Mouse (Mus musculus) limb, embryonic 13.5 days (tissue): ENCODE measurements at regions not wholly inside any gene's neighbourhood (a gene's known extent, or its start where the extent isn't known, plus 50 kb on each side); places are given as distances from the start of the nearest gene placed in this dataset.

Experiments used
- ATAC-seq: fragments of 200-750 bp; cut with Nextera tagmentation; 2 replicates; pipeline ENCODE4 v1.8.0; 2017; ENCODE audit warnings: low read depth, moderate number of reproducible peaks, moderate TSS enrichment; ENCODE audit not compliant: low FRiP score
- H3K27ac ChIP-seq: fragments of 300-500 bp; sonication (generic); 2 replicates; pipeline ENCODE4 v1.5.1; 2015; ENCODE audit warnings: inconsistent platforms, mild to moderate bottlenecking, moderate library complexity
- H3K27me3 ChIP-seq: fragments of 300-500 bp; sonication (generic); 2 replicates; pipeline ENCODE4 v1.6.1; 2015; ENCODE audit warnings: mild to moderate bottlenecking, inconsistent platforms
- H3K36me3 ChIP-seq: fragments of 300-500 bp; sonication (generic); 2 replicates; pipeline ENCODE4 v1.6.1; 2015; ENCODE audit warnings: inconsistent platforms, mild to moderate bottlenecking, moderate library complexity
- H3K4me1 ChIP-seq: fragments of 300-500 bp; sonication (generic); 2 replicates; pipeline ENCODE4 v1.6.1; 2015; ENCODE audit warnings: inconsistent platforms
- H3K4me2 ChIP-seq: fragments of 300-500 bp; sonication (generic); replicated peaks from 2 replicates; pipeline ENCODE4 v1.6.1; 2015; ENCODE audit warnings: inconsistent platforms, mild to moderate bottlenecking, moderate library complexity
- H3K4me3 ChIP-seq: fragments of 300-500 bp; sonication (generic); 2 replicates; pipeline ENCODE4 v1.5.1; 2015; ENCODE audit warnings: moderate library complexity, mild to moderate bottlenecking, inconsistent platforms
- H3K9ac ChIP-seq: fragments of 300-500 bp; sonication (generic); 2 replicates; pipeline ENCODE4 v1.6.1; 2015; ENCODE audit warnings: mild to moderate bottlenecking, inconsistent platforms
- H3K9me3 ChIP-seq: fragments of 300-500 bp; sonication (generic); 2 replicates; pipeline ENCODE4 v1.6.1; 2016; ENCODE audit warnings: inconsistent platforms
- WGBS: fragments of 180-500 bp; shearing (Covaris S2); methylation state at CpG from one replicate; pipeline ENCODE4 v1.1.7; 2015; 5-methylcytosine and 5-hydroxymethylcytosine counted together

DNA sequence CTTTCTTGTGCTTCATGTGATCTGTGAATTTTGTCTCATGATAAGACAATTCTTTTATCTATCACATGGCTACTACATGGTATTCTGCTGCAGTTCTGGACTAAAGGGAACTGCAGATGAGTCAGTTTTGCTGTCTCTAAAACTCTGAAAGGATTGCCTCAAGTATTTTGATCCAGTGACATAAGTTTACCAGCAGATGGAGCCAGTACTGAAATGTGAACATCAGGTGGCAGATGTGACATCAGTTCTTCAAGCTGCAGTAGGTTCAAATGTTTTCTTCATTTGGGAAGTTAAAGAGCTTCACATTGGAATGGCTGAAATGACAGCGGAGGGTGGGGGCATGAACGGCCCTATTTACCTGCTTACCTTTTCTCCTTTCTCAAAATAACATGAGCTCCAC lies 170.0 kb upstream of the Ift57 start:
- Histone ChIP-seq H3K27ac (no peak overlapping the region), H3K9me3 (no peaks in the 10 kb centered on the region), H3K27me3 (no peaks in the 10 kb centered on the region), H3K4me1 (no peaks in the 10 kb centered on the region), H3K36me3 (no peaks in the 10 kb centered on the region), H3K4me2 (no peak overlapping the region), H3K4me3 (no peak overlapping the region), H3K9ac (no peak overlapping the region)
- WGBS = 65% methylated on average over 2 of the region's 2 CpGs
- no peak for ATAC-seq

DNA sequence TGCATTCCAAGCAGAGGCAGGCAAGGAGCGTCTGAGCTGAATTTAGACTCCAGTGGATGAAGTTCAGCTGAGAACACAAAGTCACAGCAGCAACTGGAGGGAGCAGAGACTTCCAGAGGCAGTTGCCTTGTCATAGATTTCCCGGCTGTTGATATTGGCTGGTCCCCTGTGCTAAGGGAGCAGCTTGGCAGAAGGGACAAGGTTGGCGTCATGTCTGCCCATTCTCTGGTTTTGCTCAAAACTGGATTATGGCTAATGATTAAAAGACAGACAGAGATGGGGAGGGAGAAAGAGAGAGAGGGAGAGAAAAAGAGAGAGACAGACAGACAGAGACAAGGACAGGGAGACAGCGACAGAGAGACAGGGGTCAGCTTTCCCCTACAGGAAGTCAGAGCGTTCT lies 169.0 kb upstream of the Ift57 start:
- no peak for ATAC-seq
- Histone ChIP-seq H3K4me2 (no peak overlapping the region), H3K27me3 (no peaks in the 10 kb centered on the region), H3K4me3 (no peak overlapping the region), H3K36me3 (no peaks in the 10 kb centered on the region), H3K4me1 (no peaks in the 10 kb centered on the region), H3K9me3 (no peaks in the 10 kb centered on the region), H3K9ac (no peak overlapping the region), H3K27ac (no peak overlapping the region)
- WGBS = 84% methylated on average over 5 of the region's 5 CpGs

DNA sequence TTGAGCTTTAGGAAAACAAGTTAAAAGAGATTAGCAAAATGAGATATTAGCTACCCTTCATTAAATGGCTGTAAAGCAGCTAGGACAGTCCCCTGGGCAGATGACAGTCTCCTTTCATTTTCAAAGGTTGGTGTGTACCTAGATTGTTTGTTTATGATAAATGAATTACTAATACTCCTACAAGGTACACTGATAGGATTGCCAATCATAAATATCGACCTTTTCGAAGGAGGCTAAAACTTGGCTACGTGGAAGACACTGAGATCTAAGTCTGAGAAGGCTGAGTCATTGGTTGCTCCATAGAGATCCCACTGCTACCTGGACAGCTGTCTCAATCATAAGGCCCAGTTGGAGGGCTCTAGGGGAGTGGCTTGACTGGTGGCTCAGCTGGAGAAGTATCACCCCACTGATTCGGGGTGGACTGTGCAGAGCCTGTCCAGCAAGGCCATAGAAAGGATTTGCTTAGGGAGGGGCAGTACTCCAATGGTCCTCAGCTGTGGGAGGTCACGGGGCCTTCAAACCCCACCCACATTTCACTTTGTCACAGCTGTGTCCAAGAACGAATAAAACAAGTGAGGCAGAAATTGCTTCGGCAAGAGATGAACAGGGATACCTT lies 166.9 kb upstream of the Ift57 start:
- Histone ChIP-seq H3K36me3 (no peaks in the 10 kb centered on the region), H3K9ac (no peak overlapping the region), H3K9me3 (no peaks in the 10 kb centered on the region), H3K4me2 (no peak overlapping the region), H3K4me3 (no peak overlapping the region), H3K27ac (no peak overlapping the region), H3K27me3 (no peaks in the 10 kb centered on the region), H3K4me1 (no peaks in the 10 kb centered on the region)
- ATAC-seq = no peak
- WGBS = 86% methylated on average over 7 of the region's 7 CpGs

DNA sequence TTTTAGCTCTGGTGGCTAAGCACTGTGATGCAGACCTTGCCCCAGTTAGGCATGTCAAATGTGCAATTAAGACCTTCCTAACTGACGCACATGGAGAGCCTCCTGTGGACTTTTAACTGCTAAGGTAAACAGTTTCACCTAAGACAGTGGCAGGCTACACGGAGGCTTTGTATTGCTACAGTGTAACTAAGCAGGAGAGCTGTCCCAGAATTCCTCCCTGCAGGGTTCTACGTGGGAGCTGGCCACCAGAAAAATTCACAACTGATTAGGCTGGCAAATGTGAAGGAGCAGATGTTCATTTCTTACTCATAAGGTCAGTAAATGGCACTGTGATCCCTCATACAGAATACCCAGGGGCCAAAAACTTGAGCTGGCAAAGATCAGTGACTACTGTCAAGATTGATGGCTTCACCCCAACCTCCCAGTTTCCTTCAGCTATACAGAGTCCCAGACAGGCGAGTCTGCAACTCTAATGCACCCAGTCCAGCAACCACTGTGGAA lies 165.5 kb upstream of the Ift57 start:
- Histone ChIP-seq H3K9ac (no peak overlapping the region), H3K27me3 (no peaks in the 10 kb centered on the region), H3K4me3 (no peak overlapping the region), H3K4me1 (no peaks in the 10 kb centered on the region), H3K27ac (no peak overlapping the region), H3K36me3 (no peaks in the 10 kb centered on the region), H3K9me3 (no peaks in the 10 kb centered on the region), H3K4me2 (0 out of 2 replicates have a peak overlapping the region, but pooled peaks have one; percentile 12)
- no peak; the same call in 1 of the 2 replicates for ATAC-seq
- 21% methylated on average over 4 of the region's 4 CpGs for WGBS

DNA sequence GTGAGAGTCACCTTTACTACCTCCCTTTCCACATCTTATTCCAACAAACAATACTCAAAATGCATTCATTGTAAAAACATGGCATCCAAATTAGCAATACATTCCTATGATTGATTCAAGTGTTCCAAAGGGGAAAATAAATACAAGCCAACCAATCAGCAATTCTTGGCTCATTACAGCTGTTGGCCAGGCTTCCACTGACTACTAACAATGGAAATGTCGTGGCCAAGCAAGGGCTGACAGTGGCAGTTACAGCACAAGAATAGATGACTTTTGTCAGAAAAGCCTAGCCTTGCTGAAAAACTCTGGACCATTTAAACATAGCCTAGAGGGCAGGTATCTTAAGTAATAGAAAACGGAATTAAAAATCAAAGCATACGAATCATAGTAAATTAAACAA lies 148.8 kb upstream of the Ift57 start:
- Histone ChIP-seq H3K27ac (no peak overlapping the region), H3K36me3 (no peaks in the 10 kb centered on the region), H3K4me2 (no peak overlapping the region), H3K4me1 (no peaks in the 10 kb centered on the region), H3K27me3 (no peaks in the 10 kb centered on the region), H3K9me3 (no peaks in the 10 kb centered on the region), H3K4me3 (no peak overlapping the region), H3K9ac (no peak overlapping the region)
- ATAC-seq = no peak
- WGBS = 65% methylated on average over 3 of the region's 3 CpGs

DNA sequence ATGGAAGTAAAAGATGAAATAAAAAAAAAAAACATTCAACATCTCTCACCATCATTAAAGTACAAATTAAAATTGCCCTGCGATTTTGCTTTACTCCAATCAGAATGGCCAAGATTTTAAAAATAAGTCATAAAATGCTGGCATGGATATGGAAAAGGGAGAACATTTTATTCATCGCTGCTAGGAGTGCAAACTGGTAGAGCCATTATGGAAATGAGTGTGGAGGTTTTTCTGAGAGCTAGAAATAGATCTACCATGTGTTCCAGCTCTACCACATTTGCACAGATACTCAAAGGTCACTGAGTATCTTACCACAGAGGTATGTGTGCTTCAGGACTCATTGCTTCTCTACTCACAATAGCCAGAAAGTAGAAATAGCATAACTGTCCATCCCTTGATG lies 129.0 kb upstream of the Ift57 start:
- WGBS = 92% methylated on average over 2 of the region's 2 CpGs
- H3K4me2 ChIP-seq = no peak overlapping the region

DNA sequence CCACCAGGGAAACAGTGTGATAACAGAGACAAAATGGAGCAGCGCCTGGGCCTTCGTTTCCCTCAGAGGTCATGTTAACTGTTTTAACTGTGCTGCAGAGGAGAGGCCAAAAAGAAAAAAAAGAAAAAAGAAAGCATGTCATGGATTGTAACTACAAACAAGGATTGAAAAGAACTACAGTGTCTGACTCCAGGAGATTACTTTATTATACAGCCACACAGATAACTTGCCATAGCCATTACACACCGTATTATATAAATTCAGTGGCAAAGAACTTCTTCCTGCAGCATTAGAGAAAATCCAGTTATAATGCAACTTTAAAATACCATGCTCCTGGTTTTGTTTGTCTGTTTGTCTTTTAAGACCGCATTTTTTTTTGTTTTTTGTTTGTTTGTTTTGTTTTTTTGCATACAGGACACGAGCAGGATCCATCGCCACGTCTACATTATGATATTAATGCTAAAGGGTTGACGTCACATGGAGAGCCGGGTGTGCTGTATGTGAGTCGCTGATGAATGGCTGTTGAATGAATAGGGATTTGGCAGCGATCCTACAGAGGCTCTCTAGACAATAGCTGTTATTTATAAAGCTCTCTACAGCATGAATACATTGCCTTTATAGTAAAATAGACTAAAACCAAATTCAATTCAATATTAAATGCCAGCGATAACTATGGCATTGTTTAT lies 126.4 kb upstream of the Ift57 start:
- no peak for ATAC-seq
- no peaks in the 10 kb centered on the region for H3K36me3 ChIP-seq
- no peak overlapping the region for H3K4me3 ChIP-seq
- H3K27ac ChIP-seq = no peak overlapping the region
- H3K9ac ChIP-seq = no peak overlapping the region
- WGBS = 80% methylated on average over 12 of the region's 12 CpGs
- no peaks in the 10 kb centered on the region for H3K27me3 ChIP-seq
- H3K4me1 ChIP-seq = no peaks in the 10 kb centered on the region
- H3K4me2 ChIP-seq = no peak overlapping the region
- H3K9me3 ChIP-seq = no peaks in the 10 kb centered on the region

More for the DNA sequence above, 129.0 kb upstream of the Ift57 start:
- Histone ChIP-seq H3K4me1 (no peaks in the 10 kb centered on the region), H3K27me3 (no peaks in the 10 kb centered on the region), H3K27ac (no peak overlapping the region), H3K9ac (no peak overlapping the region), H3K9me3 (no peaks in the 10 kb centered on the region), H3K4me3 (no peak overlapping the region), H3K36me3 (no peaks in the 10 kb centered on the region)
- no peak for ATAC-seq

DNA sequence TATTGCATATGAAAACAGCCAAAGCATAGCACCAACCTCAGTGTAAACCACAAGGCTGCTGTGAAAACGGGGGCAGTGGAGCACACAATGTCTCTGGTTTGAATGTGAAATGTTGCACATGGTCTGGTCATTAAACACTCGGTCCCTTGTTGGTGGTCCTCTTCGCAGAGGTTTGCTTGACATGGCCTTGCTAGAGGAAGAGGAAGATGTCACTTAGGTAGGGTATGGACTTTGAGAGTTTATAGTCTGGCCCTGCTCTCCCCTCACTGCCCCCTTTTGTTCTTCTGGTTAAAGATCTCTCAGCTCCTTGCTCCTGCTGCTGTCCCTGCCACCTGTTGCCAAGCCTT lies 125.9 kb upstream of the Ift57 start:
- H3K9ac ChIP-seq = no peak overlapping the region
- ATAC-seq = no peak
- no peak overlapping the region for H3K4me2 ChIP-seq
- H3K4me3 ChIP-seq = no peak overlapping the region
- no peak overlapping the region for H3K27ac ChIP-seq
- no peaks in the 10 kb centered on the region for H3K4me1 ChIP-seq
- no peaks in the 10 kb centered on the region for H3K9me3 ChIP-seq
- no peaks in the 10 kb centered on the region for H3K27me3 ChIP-seq
- no peaks in the 10 kb centered on the region for H3K36me3 ChIP-seq
- 87% methylated on average over 3 of the region's 3 CpGs for WGBS

DNA sequence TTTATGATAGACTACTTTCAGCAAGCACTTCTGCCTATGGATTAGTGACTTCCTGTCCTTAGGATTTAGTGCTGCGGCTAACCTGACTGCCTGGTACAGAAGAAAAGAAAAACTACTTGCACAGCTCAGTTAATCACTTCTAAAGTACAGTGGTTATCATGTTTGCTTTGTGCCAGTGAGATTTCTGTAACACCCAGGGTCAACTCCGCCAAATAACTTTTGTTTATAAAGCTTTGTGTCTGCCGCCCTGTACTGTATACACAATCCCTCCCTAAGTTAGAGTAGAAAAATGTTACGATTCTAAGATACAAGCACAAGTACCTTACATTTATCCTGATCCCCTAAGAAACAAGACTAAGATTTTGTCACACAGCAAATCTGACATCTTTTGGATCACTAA lies 120.1 kb upstream of the Ift57 start:
- H3K9ac ChIP-seq = no peak overlapping the region
- H3K4me1 ChIP-seq = no peaks in the 10 kb centered on the region
- H3K4me2 ChIP-seq = no peak overlapping the region
- H3K36me3 ChIP-seq = no peaks in the 10 kb centered on the region
- no peak for ATAC-seq
- H3K27me3 ChIP-seq = no peaks in the 10 kb centered on the region
- no peaks in the 10 kb centered on the region for H3K9me3 ChIP-seq
- no peak overlapping the region for H3K4me3 ChIP-seq
- no peak overlapping the region for H3K27ac ChIP-seq
- WGBS = 85% methylated on average over 4 of the region's 4 CpGs

DNA sequence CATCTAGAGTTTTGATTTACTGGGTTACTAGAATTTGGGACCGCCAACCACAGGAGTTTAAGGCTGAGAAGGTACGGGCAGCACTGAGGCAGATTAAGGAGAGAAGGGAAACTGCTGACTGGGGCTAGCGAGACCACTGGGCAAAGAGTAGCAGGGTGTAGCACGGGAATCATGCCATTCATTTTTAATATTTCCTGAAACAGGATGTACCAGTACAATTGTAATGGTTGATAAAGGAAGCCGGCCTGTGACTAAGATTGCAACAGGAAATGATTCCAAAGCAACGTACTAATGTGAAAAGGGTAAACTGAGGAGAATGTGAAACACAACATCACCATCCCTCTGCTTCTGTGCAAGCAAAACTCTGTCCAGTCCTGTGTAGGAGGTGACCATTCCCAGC lies 118.3 kb upstream of the Ift57 start:
- Histone ChIP-seq H3K4me1 (no peaks in the 10 kb centered on the region), H3K36me3 (no peaks in the 10 kb centered on the region), H3K4me2 (no peak overlapping the region), H3K9me3 (no peaks in the 10 kb centered on the region), H3K4me3 (no peak overlapping the region), H3K9ac (no peak overlapping the region), H3K27ac (no peak overlapping the region), H3K27me3 (no peaks in the 10 kb centered on the region)
- ATAC-seq = no peak
- 85% methylated on average over 6 of the region's 6 CpGs for WGBS

DNA sequence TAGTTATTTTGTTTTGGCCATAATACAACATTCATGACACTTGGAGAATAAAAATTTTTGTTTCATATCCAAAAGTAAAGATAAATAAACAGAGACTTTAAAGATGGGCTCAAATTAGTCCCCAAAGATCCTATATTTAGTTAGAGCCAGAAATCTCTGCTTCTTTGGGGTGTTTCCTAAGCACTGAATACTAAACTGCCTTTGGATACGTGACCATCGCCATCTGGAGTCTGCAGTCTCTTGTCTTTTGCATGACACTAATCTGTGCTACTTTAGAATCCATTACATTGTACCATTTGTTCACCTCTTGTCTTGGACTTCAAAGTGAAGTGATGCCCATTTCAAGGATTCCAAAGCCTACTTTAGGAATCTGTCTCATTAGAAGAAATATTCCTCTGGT lies 92.5 kb upstream of the Ift57 start:
- ATAC-seq = no peak
- H3K27ac ChIP-seq = no peak overlapping the region
- H3K36me3 ChIP-seq = no peaks in the 10 kb centered on the region
- no peak overlapping the region for H3K4me2 ChIP-seq
- no peak overlapping the region for H3K4me3 ChIP-seq
- 93% methylated on average over 2 of the region's 2 CpGs for WGBS
- H3K27me3 ChIP-seq = no peaks in the 10 kb centered on the region
- H3K9me3 ChIP-seq = no peaks in the 10 kb centered on the region
- H3K4me1 ChIP-seq = no peaks in the 10 kb centered on the region
- H3K9ac ChIP-seq = no peak overlapping the region

DNA sequence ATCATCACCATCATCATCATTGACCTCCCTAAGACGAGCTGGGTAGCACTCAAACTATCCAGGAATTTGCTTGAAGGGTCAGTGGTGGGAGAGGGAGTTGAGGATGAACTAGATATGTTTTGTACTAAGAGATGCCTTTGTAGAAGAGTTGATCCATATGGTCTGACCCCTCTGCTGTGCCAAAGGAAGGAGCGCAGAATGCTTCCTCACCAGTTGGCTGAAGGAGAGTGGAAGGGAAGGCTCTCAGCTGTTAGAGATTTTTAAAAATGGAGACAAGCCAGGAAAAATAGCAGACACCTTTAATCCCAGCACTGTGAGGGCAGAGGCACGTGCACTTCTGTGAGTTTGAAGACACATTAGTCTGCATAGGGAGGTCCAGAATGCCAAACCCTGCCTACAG lies 84.2 kb upstream of the Ift57 start:
- H3K4me2 ChIP-seq = no peak overlapping the region
- ATAC-seq = no peak
- H3K9me3 ChIP-seq = peaks cover 8% of the 10 kb centered on the region
- no peak overlapping the region for H3K9ac ChIP-seq
- no peaks in the 10 kb centered on the region for H3K4me1 ChIP-seq
- WGBS = 79% methylated on average over 3 of the region's 3 CpGs
- H3K36me3 ChIP-seq = no peaks in the 10 kb centered on the region
- H3K27ac ChIP-seq = no peak overlapping the region
- no peak overlapping the region for H3K4me3 ChIP-seq
- no peaks in the 10 kb centered on the region for H3K27me3 ChIP-seq
